8 mouse cellular contexts compared by ENCODE assay signal in the genomic region with DNA sequence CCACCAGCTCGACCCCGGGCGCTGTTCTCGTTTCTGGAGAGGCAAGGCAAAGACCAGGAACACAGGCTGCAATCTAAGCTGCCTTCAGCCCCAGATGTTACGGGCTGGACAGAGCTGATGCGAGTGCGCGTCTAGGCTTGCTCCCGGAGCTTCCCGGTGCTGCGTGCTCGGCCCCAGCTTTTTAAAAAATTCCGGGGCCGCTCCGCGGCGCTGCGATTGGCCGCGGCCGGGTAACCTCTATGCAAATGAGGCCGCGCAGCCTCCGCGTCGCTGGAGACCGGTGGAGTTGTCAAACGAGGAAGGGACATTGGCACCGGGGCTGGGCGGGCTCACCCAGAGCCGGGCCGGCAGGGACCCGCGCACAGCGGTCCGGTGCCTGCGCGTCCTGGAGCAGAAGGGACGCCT. TPM values are rescaled to one million over a fixed set of nuclear protein-coding genes. Genes with fewer than 3 reads are reported as not detected.
DNase-seq lines count a peak whose midpoint lies in the region; ATAC-seq and TF ChIP-seq lines count a peak whose summit lies in the region.

No protein-coding gene starts in this region.

- peaks cover 2 to 5% of the 10 kb centered on the region in 2 experiments for H3K36me3 ChIP-seq in CH12.LX (replicated peaks in 1 of 2; ENCODE audit: control insufficient read depth in 1 of 2, insufficient read depth in 1 of 2, low read length in 1 of 2)
- no peaks in the 10 kb centered on the region for H3K36me3 ChIP-seq in embryonic facial prominence, embryonic 15.5 days
- no peaks in the 10 kb centered on the region for H3K36me3 ChIP-seq in intestine, embryonic 15.5 days
- H3K36me3 ChIP-seq in lung, embryonic 16.5 days (ENCODE audit: control insufficient read depth, insufficient read depth, low read length), result no peaks in the 10 kb centered on the region

- DNase-seq in 3134 (ENCODE audit: extremely low read depth, insufficient read length, low spot score), result peak; percentile 83
- DNase-seq in CH12.LX (ENCODE audit: extremely low read depth), result peak; percentile 58
- DNase-seq in spleen, postnatal 4 days (ENCODE audit: low spot score in 2 of 2), result peak; percentile 31 to 70
- no peak for DNase-seq in frontal cortex, postnatal 14 days (ENCODE audit: low spot score in 2 of 2)
- DNase-seq in right cerebral cortex, adult 18-20 months, result no peak

- WGBS in embryonic facial prominence, embryonic 15.5 days, result 0% methylated on average over 33 of the region's 39 CpGs
- under 1% methylated on average over 39 of the region's 39 CpGs for WGBS in intestine, embryonic 15.5 days
- WGBS in lung, embryonic 16.5 days, result under 1% methylated on average over 39 of the region's 39 CpGs

- no peaks in the 10 kb centered on the region for H3K79me2 ChIP-seq in CH12.LX (replicated peaks; ENCODE audit: control insufficient read depth, extremely low read depth, insufficient read depth, poor library complexity, severe bottlenecking)

- TF ChIP-seq EP300 in CH12.LX (IDR thresholded peaks at IDR 0.05; ENCODE audit: low read length), result no peak

- peak overlapping the region; percentile 37 to 80 (median 67) for H3K4me3 ChIP-seq in CH12.LX (replicated peaks in 1 of 3; ENCODE audit: low read depth in 2 of 3, low read length in 2 of 3, poor library complexity in 1 of 3)
- H3K4me3 ChIP-seq in embryonic facial prominence, embryonic 15.5 days (replicated peaks), result peak overlapping the region; percentile 30
- peak overlapping the region; percentile 30 for H3K4me3 ChIP-seq in intestine, embryonic 15.5 days (replicated peaks)
- peak overlapping the region; percentile 35 for H3K4me3 ChIP-seq in lung, embryonic 16.5 days (ENCODE audit: low read length)

- in situ Hi-C loops in CH12.LX (cut with MboI; ENCODE audit: low pct_ligation_motif_present, low pct_unique_long_range_greater_than_20kb, low sequenced_read_pairs), result no loop called here

- H3K4me2 ChIP-seq in CH12.LX (ENCODE audit: insufficient read depth, low read depth, poor library complexity, severe bottlenecking), result peak overlapping the region; percentile 85
- H3K4me2 ChIP-seq in embryonic facial prominence, embryonic 15.5 days (replicated peaks), result peak overlapping the region; percentile 46
- H3K4me2 ChIP-seq in intestine, embryonic 15.5 days (replicated peaks), result peak overlapping the region; percentile 56
- H3K4me2 ChIP-seq in lung, embryonic 16.5 days (ENCODE audit: low read depth, low read length), result peak overlapping the region; percentile 51

- H3K27me3 ChIP-seq in CH12.LX (replicated peaks), result peaks cover 57% of the 10 kb centered on the region
- H3K27me3 ChIP-seq in embryonic facial prominence, embryonic 15.5 days, result peaks cover 97% of the 10 kb centered on the region
- H3K27me3 ChIP-seq in intestine, embryonic 15.5 days (replicated peaks), result peaks cover 87% of the 10 kb centered on the region
- H3K27me3 ChIP-seq in lung, embryonic 16.5 days (ENCODE audit: control insufficient read depth, insufficient read depth, low read depth, low read length), result peaks cover 93% of the 10 kb centered on the region

- TF ChIP-seq CTCF in CH12.LX (conservative IDR thresholded peaks at IDR 0.05 in 1 of 2, IDR thresholded peaks at IDR 0.05 in 1 of 2; ENCODE audit: low read depth in 2 of 2, low read length in 2 of 2), result no peak

- no peak for TF ChIP-seq RAD21 in CH12.LX (IDR thresholded peaks at IDR 0.05; ENCODE audit: low read depth, low read length)

- ATAC-seq in embryonic facial prominence, embryonic 15.5 days (ENCODE audit: insufficient number of reproducible peaks, low FRiP score, low TSS enrichment, low read depth), result no peak; the same call in 1 of the 2 replicates
- peak; percentile 37; the same call in 1 of the 2 replicates for ATAC-seq in intestine, embryonic 15.5 days
- peak; percentile 61 for ATAC-seq in lung, embryonic 16.5 days (ENCODE audit: low read depth)

- dilution Hi-C loops in CH12.LX (cut with MboI; ENCODE audit: extremely low pct_ligation_motif_present, extremely low pct_unique_long_range_greater_than_20kb, low sequenced_read_pairs), result no loop called here

- H3K4me1 ChIP-seq in CH12.LX (ENCODE audit: control insufficient read depth in 1 of 2, insufficient read depth in 2 of 2), result peaks cover 6 to 20% of the 10 kb centered on the region in 2 experiments; a peak in 3 of 4 replicates
- H3K4me1 ChIP-seq in embryonic facial prominence, embryonic 15.5 days, result peaks cover 28% of the 10 kb centered on the region
- peaks cover 26% of the 10 kb centered on the region for H3K4me1 ChIP-seq in intestine, embryonic 15.5 days (replicated peaks)
- peaks cover 16% of the 10 kb centered on the region for H3K4me1 ChIP-seq in lung, embryonic 16.5 days (replicated peaks; ENCODE audit: control insufficient read depth, insufficient read depth, low read length)

- no peaks in the 10 kb centered on the region for H3K9me3 ChIP-seq in CH12.LX (replicated peaks; ENCODE audit: low read length)
- no peaks in the 10 kb centered on the region for H3K9me3 ChIP-seq in embryonic facial prominence, embryonic 15.5 days (replicated peaks)
- no peaks in the 10 kb centered on the region for H3K9me3 ChIP-seq in intestine, embryonic 15.5 days
- H3K9me3 ChIP-seq in lung, embryonic 16.5 days (ENCODE audit: control insufficient read depth, low read length), result no peaks in the 10 kb centered on the region

- H3K9ac ChIP-seq in CH12.LX (ENCODE audit: insufficient read depth, low read depth), result peak overlapping the region; percentile 75
- no peak overlapping the region for H3K9ac ChIP-seq in embryonic facial prominence, embryonic 15.5 days
- no peak overlapping the region for H3K9ac ChIP-seq in intestine, embryonic 15.5 days
- H3K9ac ChIP-seq in lung, embryonic 16.5 days (ENCODE audit: low read length), result no peak overlapping the region

- no peak overlapping the region for H3K27ac ChIP-seq in CH12.LX (ENCODE audit: insufficient read depth, low read depth)
- no peak overlapping the region for H3K27ac ChIP-seq in embryonic facial prominence, embryonic 15.5 days (replicated peaks)
- no peak overlapping the region for H3K27ac ChIP-seq in intestine, embryonic 15.5 days
- H3K27ac ChIP-seq in lung, embryonic 16.5 days (ENCODE audit: low read length), result no peak overlapping the region

- peak; percentile 75 for TF ChIP-seq POLR2A in CH12.LX (IDR thresholded peaks at IDR 0.05; ENCODE audit: low read depth, low read length)

TF ChIP-seq in CH12.LX, 34 proteins besides CTCF, POLR2A, EP300 and RAD21 (continues in another document):
- TF ChIP-seq CHD1 (IDR thresholded peaks at IDR 0.05; ENCODE audit: low read depth, low read length) (0 out of 2 replicates have a peak, but pooled peaks have one; percentile 17), TCF12 (IDR thresholded peaks at IDR 0.05; ENCODE audit: low read depth, low read length) (peak; percentile 52), ZC3H11A (IDR thresholded peaks at IDR 0.05; ENCODE audit: low read depth, low read length) (no peak), MYC (IDR thresholded peaks at IDR 0.05; ENCODE audit: low read depth, low read length) (0 out of 2 replicates have a peak, but pooled peaks have one; percentile 44), MAX (IDR thresholded peaks at IDR 0.05; ENCODE audit: low read length) (peak; percentile 64; the same call in 1 of the 2 replicates), MEF2A (IDR thresholded peaks at IDR 0.05; ENCODE audit: borderline replicate concordance, low read depth, low read length) (no peak; the same call in 1 of the 2 replicates), POLR2AphosphoS2 (IDR thresholded peaks at IDR 0.05; ENCODE audit: low read depth, low read length) (0 out of 2 replicates have a peak, but pooled peaks have one; percentile 40), MAFK (IDR thresholded peaks at IDR 0.05; ENCODE audit: insufficient replicate concordance, low read length) (no peak), RCOR1 (conservative IDR thresholded peaks at IDR 0.05; ENCODE audit: low read depth, low read length) (0 out of 2 replicates have a peak, but pooled peaks have one; percentile 16), IRF4 (IDR thresholded peaks at IDR 0.05; ENCODE audit: low read depth, low read length) (peak; percentile 35; the same call in 1 of the 2 replicates), ZMIZ1 (IDR thresholded peaks at IDR 0.05; ENCODE audit: low read depth, low read length) (peak; percentile 87), USF2 (conservative IDR thresholded peaks at IDR 0.05; ENCODE audit: low read depth, low read length) (no peak), JUN (IDR thresholded peaks at IDR 0.05; ENCODE audit: insufficient read depth, low read depth, low read length) (no peak), PAX5 (IDR thresholded peaks at IDR 0.05; ENCODE audit: low read length) (no peak), KAT2A (IDR thresholded peaks at IDR 0.05; ENCODE audit: insufficient replicate concordance, low read length) (no peak), USF1 (IDR thresholded peaks at IDR 0.05; ENCODE audit: low read depth, low read length) (no peak), ZNF384 (IDR thresholded peaks at IDR 0.05; ENCODE audit: low read depth, low read length) (no peak), HCFC1 (IDR thresholded peaks at IDR 0.05; ENCODE audit: low read depth, low read length) (no peak)

RNA-seq across cellular contexts. Expression of a gene that starts 5.2 kb away (rescaled TPM):
- total RNA-seq in CH12.LX (2012; rRNA removed), result 2.3 and 2.9 TPM in 2 replicates
- 2.0 and 2.4 TPM in 2 replicates for total RNA-seq in CH12.LX (2014; rRNA removed)
- 2.4 and 3.1 TPM in 2 replicates for polyA plus RNA-seq in CH12.LX (2012; ENCODE audit: insufficient read length, low read depth)
- 0.24 TPM in 1 of 2 replicates, not detected in the other for polyA plus RNA-seq in embryonic facial prominence, embryonic 15.5 days (2015; fragmentation: Nextera tagmentation; extraction: Ambion mirVana)
- 0.97 and 1.1 TPM in 2 replicates for polyA plus RNA-seq in intestine, embryonic 15.5 days (2015; fragmentation: Nextera tagmentation; extraction: Ambion mirVana)
- polyA plus RNA-seq in lung, embryonic 16.5 days (2015; fragmentation: Nextera tagmentation; extraction: Ambion mirVana), result not detected in 2 replicates

RNA-seq across cellular contexts. Expression of a gene that starts 6.2 kb away (rescaled TPM):
- total RNA-seq in CH12.LX (2012; rRNA removed), result 159 and 172 TPM in 2 replicates
- total RNA-seq in CH12.LX (2014; rRNA removed), result 225 and 250 TPM in 2 replicates
- polyA plus RNA-seq in CH12.LX (2012; ENCODE audit: insufficient read length, low read depth), result 160 and 161 TPM in 2 replicates
- 177 and 189 TPM in 2 replicates for polyA plus RNA-seq in embryonic facial prominence, embryonic 15.5 days (2015; fragmentation: Nextera tagmentation; extraction: Ambion mirVana)
- 187 and 188 TPM in 2 replicates for polyA plus RNA-seq in intestine, embryonic 15.5 days (2015; fragmentation: Nextera tagmentation; extraction: Ambion mirVana)
- polyA plus RNA-seq in lung, embryonic 16.5 days (2015; fragmentation: Nextera tagmentation; extraction: Ambion mirVana), result 243 and 245 TPM in 2 replicates

RNA-seq across cellular contexts. Expression of a gene that starts 11.1 kb away (rescaled TPM):
- total RNA-seq in CH12.LX (2012; rRNA removed), result not detected in 2 replicates
- not detected in 2 replicates for total RNA-seq in CH12.LX (2014; rRNA removed)
- polyA plus RNA-seq in CH12.LX (2012; ENCODE audit: insufficient read length, low read depth), result not detected in 2 replicates
- polyA plus RNA-seq in embryonic facial prominence, embryonic 15.5 days (2015; fragmentation: Nextera tagmentation; extraction: Ambion mirVana), result not detected in 2 replicates
- polyA plus RNA-seq in intestine, embryonic 15.5 days (2015; fragmentation: Nextera tagmentation; extraction: Ambion mirVana), result 1.3 and 1.9 TPM in 2 replicates
- polyA plus RNA-seq in lung, embryonic 16.5 days (2015; fragmentation: Nextera tagmentation; extraction: Ambion mirVana), result not detected in 2 replicates

Comparison
In these comparisons a context has a peak if more than half of its experiments do, and no peak if none do; other contexts are left out.
1. DNase-seq: peak in 3134 (single experiment), CH12.LX (single experiment) and spleen, postnatal 4 days (2 of 2); none in frontal cortex, postnatal 14 days (0 of 2) and right cerebral cortex, adult 18-20 months (single experiment).
2. Peak in every context shown above with its lines, with median percentiles within 50 percentile points of each other: H3K4me2 ChIP-seq and H3K4me3 ChIP-seq.